Mouse (Mus musculus) CH12.LX (cell line): ENCODE measurements around the gene Olfr2.

Experiments
- CHD1 ChIP-seq: IDR thresholded peaks from 2 replicates; pipeline ENCODE4 v1.6.1; 2012; ENCODE audit warnings: low read depth, low read length, improper control_type of control experiment, inconsistent platforms
- CHD2 ChIP-seq: IDR thresholded peaks from 2 replicates; pipeline ENCODE4 v1.6.1; 2011; ENCODE audit warnings: low read length, improper control_type of control experiment
- CTCF ChIP-seq, 2 experiments: IDR thresholded peaks in 1 of 2; conservative IDR thresholded peaks in 1 of 2; 2 replicates each; pipeline ENCODE4 v1.5.1; 2011 to 2012; ENCODE audit warnings: low read depth in 2 of 2, low read length in 2 of 2, improper control_type of control experiment in 1 of 2, inconsistent platforms in 1 of 2, mild to moderate bottlenecking in 1 of 2, moderate library complexity in 1 of 2
- ELF1 ChIP-seq: IDR thresholded peaks from 2 replicates; pipeline ENCODE4 v1.6.1; 2014; ENCODE audit warnings: low read depth, mild to moderate bottlenecking, inconsistent platforms, low read length, improper control_type of control experiment
- EP300 ChIP-seq: IDR thresholded peaks from 2 replicates; pipeline ENCODE4 v1.6.1; 2011; ENCODE audit warnings: low read length, improper control_type of control experiment
- JUN ChIP-seq: IDR thresholded peaks from 2 replicates; pipeline ENCODE4 v1.6.1; 2011; ENCODE audit warnings: low read depth, mild to moderate bottlenecking, low read length, improper control_type of control experiment, moderate library complexity; ENCODE audit not compliant: insufficient read depth
- MAZ ChIP-seq: IDR thresholded peaks from 2 replicates; pipeline ENCODE4 v1.6.1; 2012; ENCODE audit warnings: low read depth, mild to moderate bottlenecking, inconsistent platforms, low read length, improper control_type of control experiment, moderate library complexity
- NELFE ChIP-seq: IDR thresholded peaks from 2 replicates; pipeline ENCODE4 v1.6.1; 2011; ENCODE audit warnings: low read depth, low read length, improper control_type of control experiment
- POLR2A ChIP-seq: IDR thresholded peaks from 2 replicates; pipeline ENCODE4 v1.6.1; 2011; ENCODE audit warnings: low read depth, mild to moderate bottlenecking, improper control_type of control experiment, low read length
- POLR2AphosphoS2 ChIP-seq: IDR thresholded peaks from 2 replicates; pipeline ENCODE4 v1.6.1; 2011; ENCODE audit warnings: low read depth, low read length, improper control_type of control experiment
- TCF12 ChIP-seq: IDR thresholded peaks from 2 replicates; pipeline ENCODE4 v1.6.1; 2014; ENCODE audit warnings: low read depth, mild to moderate bottlenecking, inconsistent platforms, low read length, improper control_type of control experiment
- ZC3H11A ChIP-seq: IDR thresholded peaks from 2 replicates; pipeline ENCODE4 v1.6.1; 2012; ENCODE audit warnings: low read depth, mild to moderate bottlenecking, inconsistent platforms, low read length, improper control_type of control experiment

DNA sequence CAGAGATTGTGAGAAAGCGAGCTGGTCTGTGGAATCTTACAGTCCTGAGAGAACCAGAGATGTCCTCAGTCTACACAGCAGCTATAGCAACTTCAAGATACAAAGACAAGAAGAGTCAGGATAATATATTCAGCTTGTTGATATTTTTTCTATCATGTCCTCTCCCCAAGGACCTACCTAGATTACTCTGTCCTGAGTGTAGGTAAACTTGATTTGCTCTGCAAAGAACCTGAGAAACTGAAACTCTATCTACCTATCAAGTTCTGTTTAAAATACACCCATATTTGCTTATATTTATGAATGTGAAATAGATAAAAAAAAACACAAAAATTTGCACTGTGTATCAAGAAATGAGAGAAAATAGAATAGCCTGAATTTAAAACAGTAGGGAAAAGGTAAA lies 30.5 kb downstream of the Olfr2 start, which contains the start of gene Olfr711:
- TF ChIP-seq POLR2A (no peak), EP300 (no peak), TCF12 (no peak), ELF1 (no peak), CHD2 (no peak), CTCF (conservative IDR thresholded peaks at IDR 0.05 in 1 of 2, IDR thresholded peaks at IDR 0.05 in 1 of 2; ENCODE audit: low read depth in 2 of 2, low read length in 2 of 2) (no peak), POLR2AphosphoS2 (no peak), MAZ (no peak), NELFE (no peak), ZC3H11A (no peak), CHD1 (no peak), JUN (no peak)
